Mouse (Mus musculus): ENCODE measurements around the gene Bach2.
A peak's percentile ranks its signal among the peaks of the same experiment; 100 is the strongest.

The Bach2 gene

GRCm38 (mm10) chr4:32387479-32388240 lies 149.1 kb downstream of the Bach2 start:
- 0 out of 2 replicates have a peak, but pooled peaks have one; percentile 20 for ATAC-seq (ENCODE audit: low TSS enrichment)

- peak; percentile 18; the same call in 1 of the 2 replicates for ATAC-seq (ENCODE audit: low TSS enrichment)
Observed at GRCm38 (mm10) chr4:32388564-32388963, 150.0 kb downstream of the Bach2 start.

GRCm38 (mm10) chr4:32389107-32389800 lies 150.7 kb downstream of the Bach2 start:
- no peak for ATAC-seq (ENCODE audit: low TSS enrichment)

- ATAC-seq (ENCODE audit: low TSS enrichment), result no peak
Observed at GRCm38 (mm10) chr4:32391260-32391659, 152.7 kb downstream of the Bach2 start.

GRCm38 (mm10) chr4:32393226-32393625 lies 154.6 kb downstream of the Bach2 start:
- ATAC-seq (ENCODE audit: low TSS enrichment), result no peak

- ATAC-seq (ENCODE audit: low TSS enrichment), result no peak
Observed at GRCm38 (mm10) chr4:32393951-32394350, 155.3 kb downstream of the Bach2 start.

GRCm38 (mm10) chr4:32394850-32395249 lies 156.2 kb downstream of the Bach2 start:
- no peak for ATAC-seq (ENCODE audit: low TSS enrichment)

- no peak for ATAC-seq (ENCODE audit: low TSS enrichment)
Observed at GRCm38 (mm10) chr4:32401459-32401858, 162.9 kb downstream of the Bach2 start.

- ATAC-seq (ENCODE audit: low TSS enrichment), result no peak
Observed at GRCm38 (mm10) chr4:32403506-32403905, 164.9 kb downstream of the Bach2 start.

- ATAC-seq (ENCODE audit: low TSS enrichment), result peak; percentile 91
Observed at GRCm38 (mm10) chr4:32405149-32405882, 166.7 kb downstream of the Bach2 start.

- ATAC-seq (ENCODE audit: low TSS enrichment), result peak; percentile 10; the same call in 1 of the 2 replicates
Observed at GRCm38 (mm10) chr4:32405985-32406384, 167.4 kb downstream of the Bach2 start.

- ATAC-seq (ENCODE audit: low TSS enrichment), result no peak
Observed at GRCm38 (mm10) chr4:32408535-32408934, 169.9 kb downstream of the Bach2 start.

GRCm38 (mm10) chr4:32409116-32409880 lies 170.7 kb downstream of the Bach2 start:
- ATAC-seq (ENCODE audit: low TSS enrichment), result no peak

GRCm38 (mm10) chr4:32413063-32413462 lies 174.5 kb downstream of the Bach2 start:
- ATAC-seq (ENCODE audit: low TSS enrichment), result peak; percentile 80

GRCm38 (mm10) chr4:32413505-32413904 lies 174.9 kb downstream of the Bach2 start:
- peak; percentile 16; the same call in 1 of the 2 replicates for ATAC-seq (ENCODE audit: low TSS enrichment)

GRCm38 (mm10) chr4:32414959-32415358 lies 176.4 kb downstream of the Bach2 start:
- ATAC-seq (ENCODE audit: low TSS enrichment), result peak; percentile 75

GRCm38 (mm10) chr4:32417939-32418338 lies 179.3 kb downstream of the Bach2 start:
- ATAC-seq (ENCODE audit: low TSS enrichment), result no peak

GRCm38 (mm10) chr4:32421570-32421969 lies 183.0 kb downstream of the Bach2 start:
- ATAC-seq (ENCODE audit: low TSS enrichment), result no peak

GRCm38 (mm10) chr4:32422427-32422826 lies 183.8 kb downstream of the Bach2 start:
- no peak for ATAC-seq (ENCODE audit: low TSS enrichment)

GRCm38 (mm10) chr4:32423667-32424066 lies 185.1 kb downstream of the Bach2 start:
- ATAC-seq (ENCODE audit: low TSS enrichment), result no peak

- no peak for ATAC-seq (ENCODE audit: low TSS enrichment)
Observed at GRCm38 (mm10) chr4:32424434-32424833, 185.8 kb downstream of the Bach2 start.

GRCm38 (mm10) chr4:32425060-32425459 lies 186.5 kb downstream of the Bach2 start:
- no peak for ATAC-seq (ENCODE audit: low TSS enrichment)

Measured in frontal cortex, adult (tissue).